Mouse (Mus musculus) intestine, embryonic 16.5 days (tissue): ENCODE results near the gene Tspan32. TPM values are rescaled to one million over a fixed set of nuclear protein-coding genes. Genes with fewer than 3 reads are reported as not detected.

Source experiments
- ATAC-seq: fragments of 200-750 bp; cut with Nextera tagmentation; 2 replicates; pipeline ENCODE4 v1.8.0; 2017; ENCODE audit warnings: moderate TSS enrichment, moderate library complexity
- H3K27ac ChIP-seq: fragments of 300-500 bp; sonication (generic); 2 replicates; pipeline ENCODE4 v1.5.1; 2014; ENCODE audit warnings: mild to moderate bottlenecking, low read length
- H3K27me3 ChIP-seq: fragments of 300-500 bp; sonication (generic); replicated peaks from 2 replicates; pipeline ENCODE4 v1.6.1; 2014; ENCODE audit warnings: low read length, control low read depth, mixed read lengths; ENCODE audit not compliant: control insufficient read depth, insufficient read depth
- H3K36me3 ChIP-seq: fragments of 300-500 bp; sonication (generic); 2 replicates; pipeline ENCODE4 v1.6.1; 2014; ENCODE audit warnings: low read length, control low read depth; ENCODE audit not compliant: control insufficient read depth, insufficient read depth
- H3K4me1 ChIP-seq: fragments of 300-500 bp; sonication (generic); 2 replicates; pipeline ENCODE4 v1.6.1; 2014; ENCODE audit warnings: low read length, control low read depth, mixed read lengths; ENCODE audit not compliant: control insufficient read depth, insufficient read depth
- H3K4me2 ChIP-seq: fragments of 300-500 bp; sonication (generic); 2 replicates; pipeline ENCODE4 v1.6.1; 2014; ENCODE audit warnings: low read depth, low read length, control low read depth
- H3K4me3 ChIP-seq: fragments of 300-500 bp; sonication (generic); 2 replicates; pipeline ENCODE4 v1.5.1; 2014; ENCODE audit warnings: mild to moderate bottlenecking, low read length
- H3K9ac ChIP-seq: fragments of 300-500 bp; sonication (generic); 2 replicates; pipeline ENCODE4 v1.6.1; 2014; ENCODE audit warnings: low read depth, low read length
- H3K9me3 ChIP-seq: fragments of 300-500 bp; sonication (generic); 2 replicates; pipeline ENCODE4 v1.6.1; 2016; ENCODE audit warnings: low read length, control low read depth; ENCODE audit not compliant: control insufficient read depth
- WGBS: fragments of 180-500 bp; shearing (Covaris S2); extraction: QIAGEN DNeasy Blood & Tissue Kit; methylation state at CpG from one replicate; pipeline ENCODE4 v1.1.7; 2014; 5-methylcytosine and 5-hydroxymethylcytosine counted together
- polyA plus RNA-seq: library from polyadenylated mRNA; unstranded; fragments of >200 nt; fragmentation: Nextera tagmentation; extraction: Ambion mirVana; gene quantifications from 2 replicates; pipeline ENCODE4 v1.2.1, GENCODE M21; 2015

Gene Tspan32
- polyA plus RNA-seq, 1 experiment from 2014 or later: 3.1 TPM

DNA sequence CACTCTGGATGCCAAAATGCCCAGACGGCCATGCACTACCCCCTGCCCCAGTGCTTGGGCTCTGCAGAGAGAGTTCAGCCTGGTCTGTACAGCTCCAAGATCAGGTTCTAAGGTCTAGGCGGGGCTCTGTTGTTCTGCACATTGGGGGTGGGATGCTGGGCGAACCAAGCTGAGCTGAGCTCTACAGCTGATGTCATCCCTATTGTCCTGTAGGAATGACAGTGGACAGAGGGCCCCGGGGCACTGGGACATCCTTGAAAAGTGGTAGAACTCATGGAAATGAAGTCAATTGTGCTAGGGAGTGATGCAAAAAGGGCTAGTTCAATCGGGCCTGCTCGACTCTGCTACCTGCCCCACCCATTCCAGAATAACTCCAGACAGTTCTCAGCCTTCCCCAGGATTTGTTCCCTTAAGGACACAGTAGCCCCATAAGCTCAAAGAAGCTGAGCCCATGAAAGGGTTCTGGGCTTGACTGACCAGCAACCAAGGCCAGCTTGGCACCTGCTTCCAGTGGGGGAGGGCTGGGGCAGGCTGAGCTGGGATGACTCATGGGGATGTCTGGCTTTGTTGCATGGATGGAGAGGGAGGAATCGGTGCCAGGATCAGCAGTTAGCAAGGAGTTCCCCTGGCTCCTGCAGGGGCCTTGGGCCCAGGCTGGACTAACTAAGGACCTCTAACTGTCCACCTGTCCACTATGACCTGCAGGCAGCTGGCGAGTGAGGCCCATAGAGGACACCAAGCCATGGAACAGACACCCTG, 8.8 kb downstream of the Tspan32 start:
- WGBS: 72% methylated on average over 8 of the region's 8 CpGs
- Histone ChIP-seq H3K27me3 (no peaks in the 10 kb centered on the region), H3K36me3 (no peaks in the 10 kb centered on the region), H3K9me3 (no peaks in the 10 kb centered on the region), H3K27ac (no peak overlapping the region), H3K4me1 (peaks cover 61% of the 10 kb centered on the region), H3K4me3 (no peak overlapping the region), H3K4me2 (no peak overlapping the region), H3K9ac (no peak overlapping the region)
- no peak for ATAC-seq

DNA sequence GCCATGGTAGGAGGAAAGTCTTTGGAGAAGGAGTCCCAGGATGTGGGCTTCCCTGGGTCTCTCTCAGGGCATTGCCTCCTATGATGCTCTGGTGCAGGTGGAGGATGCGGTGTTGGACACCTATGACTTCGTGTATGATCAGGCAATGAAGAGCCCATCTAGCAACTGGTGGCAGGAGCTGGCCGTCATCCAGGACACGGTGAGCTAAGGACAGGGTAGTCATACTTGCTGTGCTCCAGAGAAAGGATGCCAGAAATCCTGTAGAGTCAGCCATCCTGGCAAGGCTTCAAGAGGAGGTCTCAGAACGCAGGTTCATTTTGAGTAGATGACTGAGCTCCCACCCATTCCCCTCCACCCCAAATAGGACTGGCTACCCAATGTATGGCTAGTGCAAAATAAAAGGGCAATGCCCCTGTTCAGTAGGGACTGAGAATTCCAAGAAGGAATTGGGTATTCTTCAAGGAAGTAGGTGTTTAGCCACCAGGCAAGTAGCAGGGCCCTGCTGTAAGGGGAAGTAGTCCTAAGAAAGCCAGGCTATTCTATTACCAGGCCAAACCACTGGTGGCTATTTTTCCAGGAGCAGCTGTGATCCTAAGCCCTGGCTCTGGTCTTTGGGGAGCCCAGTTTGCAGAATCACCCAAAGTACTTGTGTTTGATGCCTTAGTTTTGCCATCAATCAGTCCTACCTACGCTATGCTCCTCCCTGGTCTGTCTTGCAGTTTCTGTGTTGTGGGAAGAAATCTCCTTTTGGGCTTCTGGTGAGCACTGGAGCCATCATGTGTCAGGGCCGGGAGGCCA, 10.2 kb downstream of the Tspan32 start:
- 77% methylated on average over 7 of the region's 7 CpGs for WGBS
- no peak overlapping the region for H3K9ac ChIP-seq

DNA sequence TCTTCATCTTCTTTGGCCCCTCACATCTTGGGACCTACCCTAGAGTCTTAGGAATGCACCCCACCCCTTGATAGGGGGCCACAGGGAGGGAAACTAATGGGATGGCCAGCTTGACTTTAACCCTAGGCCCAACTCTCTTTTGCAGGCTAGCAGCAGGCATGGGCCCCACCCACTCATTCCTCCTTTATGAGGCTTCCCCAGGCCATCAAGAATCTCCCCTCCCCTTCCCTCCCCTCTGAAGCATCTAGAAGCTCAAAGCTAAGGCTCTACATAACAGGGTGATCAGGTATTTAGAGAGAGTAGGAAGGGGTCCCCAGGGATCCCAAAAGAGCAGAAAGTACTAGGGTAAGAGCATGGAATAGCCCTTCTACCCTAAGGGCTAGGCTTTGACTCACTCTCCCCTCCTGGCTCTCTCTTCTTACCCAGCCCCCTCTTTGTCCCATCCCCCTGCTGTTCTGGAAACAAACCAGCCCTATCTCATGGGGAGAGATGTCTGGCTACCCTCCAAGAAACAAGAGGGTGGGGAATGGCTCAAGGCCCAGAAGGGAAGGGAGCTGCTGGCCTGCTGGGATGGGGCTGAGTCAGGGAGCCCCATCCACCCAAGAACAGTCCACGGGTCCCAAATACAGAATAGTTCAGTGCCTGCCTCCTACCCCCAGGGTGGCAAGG, 11.0 kb downstream of the Tspan32 start:
- H3K27ac ChIP-seq: peak overlapping the region; percentile 54; the same call in 1 of the 2 replicates
- peak overlapping the region; percentile 31; the same call in 1 of the 2 replicates for H3K4me2 ChIP-seq
- H3K4me1 ChIP-seq: peaks cover 45% of the 10 kb centered on the region
- peaks cover 3% of the 10 kb centered on the region; the same call in 1 of the 2 replicates for H3K27me3 ChIP-seq
- H3K9ac ChIP-seq: no peak overlapping the region
- no peak overlapping the region for H3K4me3 ChIP-seq
- WGBS: 18% methylated on average over 1 of the region's 1 CpGs
- peak; percentile 75 for ATAC-seq
- no peaks in the 10 kb centered on the region for H3K36me3 ChIP-seq
- no peaks in the 10 kb centered on the region for H3K9me3 ChIP-seq

More for the DNA sequence above, 10.2 kb downstream of the Tspan32 start:
- Histone ChIP-seq H3K4me2 (no peak overlapping the region), H3K9me3 (no peaks in the 10 kb centered on the region), H3K27ac (no peak overlapping the region), H3K4me3 (no peak overlapping the region), H3K27me3 (peaks cover 3% of the 10 kb centered on the region; the same call in 1 of the 2 replicates), H3K4me1 (peaks cover 50% of the 10 kb centered on the region), H3K36me3 (no peaks in the 10 kb centered on the region)
- no peak for ATAC-seq

DNA sequence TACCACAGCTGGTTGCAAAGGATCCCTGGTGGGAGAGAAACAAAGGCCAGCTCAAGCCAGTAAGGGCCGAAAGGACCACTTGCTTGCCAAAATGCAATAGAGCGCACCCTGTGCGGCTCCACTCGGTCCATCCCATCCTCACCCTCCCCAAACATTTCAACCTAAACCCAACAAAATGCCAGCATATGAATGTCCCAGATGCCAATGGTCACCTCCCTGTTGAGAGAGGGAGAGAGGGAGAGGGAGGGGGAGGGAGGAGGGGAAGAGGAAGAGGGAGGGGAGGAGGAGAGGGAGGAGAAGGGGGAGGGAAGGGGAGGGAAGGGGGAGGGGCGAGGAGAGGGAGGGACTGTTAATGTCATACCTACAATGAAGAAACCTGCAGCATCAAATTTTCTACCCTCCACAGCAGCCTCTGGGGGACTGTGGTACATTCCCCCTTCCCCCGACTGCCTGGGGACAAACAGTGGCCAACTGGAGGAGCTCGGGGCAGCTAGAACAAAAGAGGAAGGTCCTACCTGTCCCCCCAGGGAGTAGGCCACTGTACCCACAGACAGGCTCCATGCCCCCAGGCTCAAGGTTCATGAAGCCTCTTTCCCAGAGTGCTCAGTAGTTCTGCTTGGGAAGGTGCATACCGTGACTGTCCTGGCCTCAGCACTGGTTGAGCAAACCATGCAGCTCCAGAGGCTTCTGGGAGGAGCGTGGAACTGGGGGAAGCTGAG, 11.7 kb downstream of the Tspan32 start:
- no peak; the same call in 1 of the 2 replicates for ATAC-seq
- Histone ChIP-seq H3K4me3 (no peak overlapping the region), H3K9me3 (no peaks in the 10 kb centered on the region), H3K36me3 (no peaks in the 10 kb centered on the region), H3K27me3 (peaks cover 3% of the 10 kb centered on the region; the same call in 1 of the 2 replicates), H3K9ac (no peak overlapping the region; the same call in 1 of the 2 replicates), H3K27ac (peak overlapping the region; percentile 54), H3K4me2 (peak overlapping the region; percentile 31; the same call in 1 of the 2 replicates), H3K4me1 (peaks cover 41% of the 10 kb centered on the region)
- 45% methylated on average over 9 of the region's 9 CpGs for WGBS

DNA sequence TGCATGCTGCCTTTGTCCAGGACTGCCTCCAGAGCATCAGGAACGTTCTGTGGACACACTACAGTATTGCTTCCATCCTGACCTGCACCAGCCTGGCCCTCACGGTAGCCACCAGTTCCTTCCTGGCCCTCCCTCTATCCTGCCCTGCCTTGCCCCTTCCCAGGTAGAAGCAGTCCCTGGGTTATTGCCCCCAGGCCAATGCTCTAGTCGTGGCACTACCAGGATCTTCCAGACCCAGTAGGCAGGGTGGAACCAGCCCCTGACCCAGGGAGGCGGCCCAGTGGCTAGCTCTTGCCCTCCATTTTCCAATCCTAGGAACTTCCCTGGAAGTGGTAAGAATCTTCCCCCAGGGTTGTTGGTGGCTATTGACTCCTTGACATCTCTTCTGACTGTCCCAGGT, 12.3 kb downstream of the Tspan32 start:
- ATAC-seq: no peak
- Histone ChIP-seq H3K9ac (no peak overlapping the region; the same call in 1 of the 2 replicates), H3K36me3 (no peaks in the 10 kb centered on the region), H3K27me3 (peaks cover 3% of the 10 kb centered on the region; the same call in 1 of the 2 replicates), H3K9me3 (no peaks in the 10 kb centered on the region), H3K4me2 (no peak overlapping the region), H3K4me3 (no peak overlapping the region), H3K27ac (no peak overlapping the region), H3K4me1 (peaks cover 41% of the 10 kb centered on the region)
- WGBS: 80% methylated on average over 4 of the region's 4 CpGs

DNA sequence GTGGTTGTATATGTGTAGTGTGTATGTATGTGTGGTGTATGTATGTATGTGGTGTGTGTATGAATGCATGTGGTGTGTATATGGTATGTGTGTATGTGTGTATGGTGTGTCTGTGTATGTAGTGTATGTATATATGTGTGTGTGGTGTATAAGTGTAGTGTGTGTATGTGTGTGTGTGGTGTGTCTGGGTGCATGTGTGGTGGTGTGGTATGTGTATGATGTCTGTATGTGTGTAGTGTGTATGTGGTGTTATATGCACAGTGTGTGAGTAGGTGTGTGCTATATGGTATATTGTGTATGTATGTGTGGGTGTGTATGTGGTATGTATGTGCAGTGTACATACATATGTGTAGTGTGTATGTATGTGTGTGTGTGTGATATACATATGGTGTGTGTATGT, 15.2 kb downstream of the Tspan32 start:
- H3K4me1 ChIP-seq: peaks cover 24% of the 10 kb centered on the region

DNA sequence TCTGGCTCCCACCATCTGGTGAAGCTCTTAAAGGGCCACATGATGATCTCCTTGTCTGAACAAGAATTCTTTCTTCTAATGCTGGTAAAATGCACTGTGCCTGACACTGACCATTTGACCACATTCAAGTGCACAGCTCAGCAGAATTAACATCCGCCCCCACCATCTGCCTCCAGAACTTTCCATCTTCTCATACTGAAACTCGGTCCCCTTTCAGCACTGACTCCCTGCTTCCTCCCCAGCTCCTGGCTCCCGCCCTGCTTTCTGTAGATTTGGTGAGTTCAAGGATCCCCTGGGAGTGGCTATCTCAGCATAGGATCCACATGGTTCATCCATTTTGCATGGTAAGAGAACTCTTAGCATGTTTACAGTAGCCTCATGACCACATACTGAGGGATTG, 15.9 kb downstream of the Tspan32 start:
- Histone ChIP-seq H3K9ac (no peak overlapping the region), H3K4me3 (no peak overlapping the region), H3K4me2 (no peak overlapping the region), H3K27me3 (peaks cover 7% of the 10 kb centered on the region; the same call in 1 of the 2 replicates), H3K27ac (no peak overlapping the region), H3K4me1 (peaks cover 20% of the 10 kb centered on the region), H3K36me3 (no peaks in the 10 kb centered on the region), H3K9me3 (no peaks in the 10 kb centered on the region)
- WGBS: 74% methylated on average over 3 of the region's 3 CpGs
- no peak for ATAC-seq

More for the DNA sequence above, 15.2 kb downstream of the Tspan32 start:
- Histone ChIP-seq H3K9ac (no peak overlapping the region), H3K4me2 (no peak overlapping the region), H3K36me3 (no peaks in the 10 kb centered on the region), H3K27me3 (peaks cover 7% of the 10 kb centered on the region; the same call in 1 of the 2 replicates), H3K4me3 (no peak overlapping the region), H3K27ac (no peak overlapping the region), H3K9me3 (no peaks in the 10 kb centered on the region)
- ATAC-seq: no peak

DNA sequence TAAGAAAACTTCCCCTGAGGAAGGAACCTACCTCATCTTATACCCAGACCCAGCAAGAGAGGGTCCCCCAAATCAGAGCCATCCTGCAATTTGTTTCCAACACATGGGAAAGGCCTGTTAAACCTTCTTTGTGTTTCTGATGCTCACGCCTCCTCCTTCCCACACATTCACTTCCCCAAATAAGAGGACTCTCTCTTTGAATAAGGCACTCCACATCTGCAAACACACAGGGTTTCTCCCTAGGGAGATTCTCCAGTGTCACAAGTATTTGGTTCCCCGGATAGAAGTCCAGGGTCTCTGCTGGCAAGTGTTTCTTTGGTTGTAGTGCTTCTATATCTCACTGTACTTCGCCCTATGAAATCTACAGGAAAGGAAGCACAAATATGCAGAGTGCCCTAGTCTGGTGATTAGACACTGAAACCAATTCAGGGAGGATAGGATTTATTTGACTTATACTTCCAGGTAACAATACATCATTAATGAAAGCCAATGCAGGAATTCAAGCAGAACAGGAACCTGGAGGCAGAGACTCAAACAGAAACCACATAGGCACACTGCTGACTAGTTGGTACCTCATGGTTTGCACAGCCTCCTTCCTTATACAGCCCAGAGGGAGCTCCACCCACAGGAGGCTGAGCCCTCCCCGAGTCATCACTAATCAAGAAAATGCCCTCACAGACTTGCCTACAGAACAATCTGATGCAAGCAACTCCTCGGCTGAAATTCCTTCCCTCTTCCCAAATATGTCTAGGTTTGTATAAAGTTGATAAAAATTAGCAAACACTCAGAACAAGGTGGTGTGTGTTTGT, 16.7 kb downstream of the Tspan32 start:
- ATAC-seq: peak; percentile 90
- peaks cover 7% of the 10 kb centered on the region; the same call in 1 of the 2 replicates for H3K27me3 ChIP-seq
- WGBS: 51% methylated on average over 5 of the region's 5 CpGs
- H3K4me2 ChIP-seq: no peak overlapping the region
- H3K4me3 ChIP-seq: no peak overlapping the region
- no peaks in the 10 kb centered on the region for H3K9me3 ChIP-seq
- peaks cover 12% of the 10 kb centered on the region; the same call in 1 of the 2 replicates for H3K4me1 ChIP-seq
- peak overlapping the region; percentile 12; the same call in 1 of the 2 replicates for H3K27ac ChIP-seq
- H3K36me3 ChIP-seq: no peaks in the 10 kb centered on the region
- H3K9ac ChIP-seq: no peak overlapping the region
